Mouse (Mus musculus) olfactory bulb, adult 2 months (tissue): ENCODE data around the gene Rsbn1l. TPM values are rescaled to one million over a fixed set of nuclear protein-coding genes. Genes with fewer than 3 reads are reported as not detected.
"Not testable (repeated sequence)": the region's sequence is repeated elsewhere in the genome, so short reads cannot be mapped to it uniquely, and the experiment has no call there.

ENCODE experiments used
- H3K27ac ChIP-seq: fragments of 200-500 bp; 2 replicates; pipeline ENCODE4 v1.5.1; 2012; ENCODE audit warnings: low read depth, low read length; ENCODE audit not compliant: insufficient read depth
- H3K4me1 ChIP-seq: fragments of 200-500 bp; 2 replicates; pipeline ENCODE4 v1.6.1; 2012; ENCODE audit warnings: low read length; ENCODE audit not compliant: control insufficient read depth, insufficient read depth
- H3K4me3 ChIP-seq: fragments of 200-500 bp; 2 replicates; pipeline ENCODE4 v1.5.1; 2012; ENCODE audit warnings: mild to moderate bottlenecking, low read depth, low read length, moderate library complexity; ENCODE audit not compliant: insufficient read depth
- CTCF ChIP-seq: fragments of 200-500 bp; IDR thresholded peaks from 2 replicates; pipeline ENCODE4 v1.5.1; 2012; ENCODE audit warnings: low read depth, mild to moderate bottlenecking, low read length, moderate library complexity; ENCODE audit not compliant: insufficient read depth
- POLR2A ChIP-seq: fragments of 200-500 bp; IDR thresholded peaks from 2 replicates; pipeline ENCODE4 v1.6.1; 2012; ENCODE audit warnings: mild to moderate bottlenecking, low read depth, low read length, moderate library complexity; ENCODE audit not compliant: insufficient read depth
- WGBS: fragments of 180-500 bp; shearing (Covaris S2); methylation state at CpG from one replicate; pipeline ENCODE4 v1.1.7; 2018; 5-methylcytosine and 5-hydroxymethylcytosine counted together
- polyA plus RNA-seq: library from polyadenylated mRNA; stranded (reverse); fragments of >200 nt; gene quantifications from 2 replicates; pipeline ENCODE4 v1.2.4, GENCODE M21; 2012; ENCODE audit warnings: low replicate concordance; ENCODE audit not compliant: missing spikeins, insufficient read depth, insufficient read length

The Rsbn1l gene
- polyA plus RNA-seq, 1 experiment = not detected

DNA sequence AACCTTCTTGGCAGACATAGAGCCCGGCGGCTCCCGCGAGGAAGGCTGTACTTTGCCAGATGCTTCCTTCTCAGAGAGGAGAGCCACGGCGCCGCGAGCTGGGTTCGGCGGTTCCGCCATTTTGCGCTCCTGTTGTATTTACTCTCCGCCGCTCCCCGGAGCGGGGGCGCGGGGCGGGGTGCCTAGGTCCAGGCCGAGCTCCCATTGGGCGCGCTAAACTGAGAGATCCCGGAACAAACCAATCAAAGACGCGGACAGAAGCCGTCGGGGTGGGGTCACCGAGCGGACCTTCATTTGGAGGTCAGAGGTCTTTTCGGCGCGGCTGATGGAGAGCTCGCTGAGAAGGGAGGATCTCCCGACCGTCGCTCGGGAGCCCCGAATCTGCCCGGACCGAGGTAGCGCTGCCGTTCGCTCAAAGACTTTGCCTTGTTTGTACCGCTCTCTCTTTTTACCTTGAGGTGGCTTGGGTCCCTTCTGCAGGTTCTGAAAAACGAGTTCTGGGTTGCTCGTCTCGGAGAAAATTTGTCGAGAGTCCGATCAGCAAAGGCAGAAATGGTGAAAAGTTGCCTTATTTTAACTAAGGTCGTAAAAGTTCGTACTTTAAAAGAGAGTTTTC, 4.4 kb downstream of the Rsbn1l start:
- WGBS = under 1% methylated on average over 51 of the region's 51 CpGs
- TF ChIP-seq CTCF (no peak), POLR2A (peak; percentile 95)
- H3K4me3 ChIP-seq = peak overlapping the region; percentile 85
- H3K4me1 ChIP-seq = 0 out of 2 replicates have a peak, but pooled peaks cover 2% of the 10 kb centered on the region
- H3K27ac ChIP-seq = peak overlapping the region; percentile 97

DNA sequence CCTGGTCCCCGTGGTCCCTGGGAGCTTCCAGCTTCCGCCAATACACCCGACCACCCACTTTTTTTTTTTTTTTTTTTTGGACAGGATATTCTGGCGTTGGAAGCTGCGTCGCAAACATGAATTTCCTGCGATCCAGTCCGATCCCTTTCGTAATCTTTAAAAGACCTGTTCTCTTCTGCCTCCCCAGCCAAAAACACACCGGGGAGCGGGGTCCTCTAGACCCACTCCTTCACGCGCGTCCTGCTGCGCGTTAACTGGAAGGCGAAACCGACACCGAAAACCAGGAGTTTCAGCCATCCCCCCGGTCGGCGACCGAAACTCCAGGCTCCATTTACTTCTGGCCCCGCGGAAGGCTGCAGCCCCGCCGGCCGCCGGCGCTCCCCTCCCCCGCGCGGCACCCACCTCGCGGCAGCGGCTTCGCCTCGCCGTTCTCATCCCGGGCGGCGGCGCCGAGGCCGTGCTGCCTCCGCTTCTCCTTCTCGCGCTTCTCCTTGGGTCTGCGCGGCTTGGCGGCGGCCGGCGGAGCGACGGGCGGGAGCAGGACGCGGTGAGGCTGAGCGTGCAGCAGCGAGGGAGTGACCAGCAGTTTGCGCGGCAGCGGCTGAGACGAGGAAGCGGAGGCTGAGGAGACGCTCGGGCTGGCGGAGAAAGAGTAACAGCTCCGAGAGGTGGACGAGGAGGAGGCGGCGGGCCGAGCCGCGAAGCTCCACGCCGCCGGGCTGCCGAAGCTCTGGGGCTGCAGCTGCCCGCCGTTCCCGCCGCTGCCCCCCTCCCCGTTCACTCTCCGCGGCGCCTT, 5.1 kb downstream of the Rsbn1l start:
- Histone ChIP-seq H3K4me3 (peak overlapping the region; percentile 85), H3K27ac (peak overlapping the region; percentile 97), H3K4me1 (0 out of 2 replicates have a peak, but pooled peaks cover 2% of the 10 kb centered on the region)
- TF ChIP-seq CTCF (no peak), POLR2A (0 out of 2 replicates have a peak, but pooled peaks have one; percentile 35)
- WGBS = 1% methylated on average over 88 of the region's 88 CpGs

DNA sequence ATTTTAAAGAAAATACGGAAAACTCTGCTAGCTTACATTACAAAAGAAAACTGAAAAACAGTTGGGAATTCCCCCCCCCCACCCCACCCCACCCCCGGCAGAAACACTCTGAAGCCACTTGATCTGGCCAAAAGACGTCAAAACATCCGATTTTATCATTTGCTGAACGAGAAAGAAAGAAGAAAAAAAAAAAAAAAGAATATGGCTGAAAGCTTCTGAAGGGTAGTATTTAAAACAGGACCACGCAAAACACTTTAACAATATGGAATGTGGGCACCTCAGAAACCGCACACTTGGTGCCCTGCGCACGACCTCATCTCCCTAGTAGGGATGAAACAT, 5.7 kb downstream of the Rsbn1l start:
- peak overlapping the region; percentile 85 for H3K4me3 ChIP-seq
- H3K4me1 ChIP-seq = 0 out of 2 replicates have a peak, but pooled peaks cover 2% of the 10 kb centered on the region
- TF ChIP-seq POLR2A = no peak
- TF ChIP-seq CTCF = no peak
- WGBS = 2% methylated on average over 9 of the region's 9 CpGs
- H3K27ac ChIP-seq = peak overlapping the region; percentile 97

DNA sequence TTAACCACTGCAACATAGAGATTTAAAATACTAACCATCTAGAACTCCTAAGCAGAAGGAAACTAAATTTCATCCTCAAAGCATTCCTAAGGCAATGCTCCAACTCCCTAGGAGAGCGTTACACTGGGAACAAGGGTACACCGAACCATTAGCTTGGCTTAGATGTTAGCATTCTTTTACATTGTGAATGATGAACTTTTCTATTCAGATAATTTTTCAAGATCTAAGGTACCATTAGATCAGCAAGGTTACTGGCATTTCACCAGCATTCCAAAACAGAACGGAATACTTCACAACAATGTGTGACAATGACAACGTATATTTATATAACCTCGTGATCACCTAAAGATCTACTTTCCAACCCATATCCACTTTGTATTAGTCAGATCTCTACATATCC, 6.1 kb downstream of the Rsbn1l start:
- Histone ChIP-seq H3K4me3 (no peak overlapping the region), H3K27ac (no peak overlapping the region), H3K4me1 (peaks cover 5% of the 10 kb centered on the region; the same call in 1 of the 2 replicates)
- under 1% methylated on average over 5 of the region's 5 CpGs for WGBS
- TF ChIP-seq POLR2A (no peak), CTCF (no peak)

DNA sequence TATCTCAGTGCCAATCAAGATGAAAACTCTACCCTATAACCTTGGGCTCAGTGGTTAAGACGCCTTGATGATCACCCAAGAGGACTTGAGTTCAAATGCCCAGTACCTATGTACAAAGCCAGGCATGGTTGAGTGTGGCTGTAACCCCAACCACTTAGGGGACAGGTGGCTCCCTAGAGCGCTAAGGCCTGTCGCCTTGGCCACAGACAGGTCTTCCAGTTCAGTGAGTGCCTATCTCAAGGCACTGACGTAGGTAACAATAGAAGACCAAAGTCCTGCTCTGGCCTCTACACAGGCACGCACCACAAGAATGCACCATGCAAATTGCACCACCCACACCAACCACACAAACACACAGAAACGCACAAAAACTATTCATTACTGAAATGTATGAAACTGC, 9.3 kb downstream of the Rsbn1l start:
- Histone ChIP-seq H3K4me3 (no peak overlapping the region), H3K27ac (no peak overlapping the region), H3K4me1 (peaks cover 7% of the 10 kb centered on the region; the same call in 1 of the 2 replicates)
- TF ChIP-seq CTCF = no peak
- TF ChIP-seq POLR2A = no peak
- WGBS = 88% methylated on average over 6 of the region's 6 CpGs

DNA sequence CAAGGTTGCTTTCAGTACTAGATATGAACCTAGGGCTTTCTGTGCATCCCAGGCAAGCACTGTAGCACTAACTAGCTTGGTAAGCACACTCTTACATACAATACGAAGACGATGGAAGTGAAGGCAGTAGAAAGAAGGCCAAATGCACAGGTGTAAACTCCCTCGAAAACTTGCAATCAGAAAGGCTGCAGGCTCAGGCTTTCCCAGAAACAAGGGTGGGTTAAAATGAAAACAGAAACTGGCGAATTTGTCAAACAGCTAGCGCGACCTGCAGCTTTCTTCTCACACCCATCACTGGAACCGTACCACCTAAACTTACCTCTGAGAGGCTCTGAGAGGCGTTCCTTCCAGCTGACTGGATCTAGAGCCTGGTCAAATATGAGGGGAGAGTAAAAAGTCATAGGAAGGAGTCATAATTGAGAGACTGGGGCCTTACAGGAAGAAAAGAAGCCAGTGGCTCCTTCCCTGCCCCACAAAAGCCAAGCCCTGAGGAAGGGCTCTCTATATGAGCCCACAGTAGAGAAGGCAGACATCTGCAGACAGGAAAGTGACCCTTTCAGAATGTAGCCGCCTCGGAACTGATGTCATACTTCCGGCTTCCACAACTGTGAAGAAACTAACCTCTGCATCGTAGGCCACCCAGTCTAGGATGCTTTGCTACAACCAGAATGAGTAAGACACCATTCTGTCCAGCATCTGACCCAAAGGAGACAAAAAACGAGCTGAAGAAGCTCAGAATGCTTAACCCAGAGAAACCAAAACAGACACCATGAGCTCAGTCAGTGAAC, 11.0 kb downstream of the Rsbn1l start:
- Histone ChIP-seq H3K27ac (no peak overlapping the region), H3K4me1 (peaks cover 15% of the 10 kb centered on the region), H3K4me3 (no peak overlapping the region)
- 62% methylated on average over 13 of the region's 13 CpGs for WGBS
- TF ChIP-seq POLR2A = no peak
- TF ChIP-seq CTCF = no peak

DNA sequence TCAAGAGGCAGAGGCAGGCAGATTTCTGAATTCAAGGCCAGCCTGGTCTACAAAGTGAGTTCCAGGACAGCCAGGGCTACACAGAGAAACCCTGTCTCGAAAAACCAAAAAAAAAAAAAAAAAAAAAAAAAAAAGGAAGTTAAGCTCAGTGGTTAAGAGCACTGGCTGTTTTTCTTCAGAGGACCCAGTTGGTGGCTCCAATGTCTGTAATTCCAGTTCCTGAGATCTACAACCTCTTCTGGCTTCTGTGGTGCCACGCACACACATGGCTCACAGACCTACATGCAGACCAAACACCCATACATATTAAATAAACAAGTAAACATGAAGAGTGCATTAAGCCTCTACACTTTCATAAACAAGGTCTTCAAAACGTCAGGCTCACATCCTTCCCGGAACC, 12.4 kb downstream of the Rsbn1l start:
- 88% methylated on average over 3 of the region's 4 CpGs for WGBS
- H3K27ac ChIP-seq, H3K4me3 ChIP-seq: not testable (repeated sequence)
- H3K4me1 ChIP-seq = peaks cover 15% of the 10 kb centered on the region

DNA sequence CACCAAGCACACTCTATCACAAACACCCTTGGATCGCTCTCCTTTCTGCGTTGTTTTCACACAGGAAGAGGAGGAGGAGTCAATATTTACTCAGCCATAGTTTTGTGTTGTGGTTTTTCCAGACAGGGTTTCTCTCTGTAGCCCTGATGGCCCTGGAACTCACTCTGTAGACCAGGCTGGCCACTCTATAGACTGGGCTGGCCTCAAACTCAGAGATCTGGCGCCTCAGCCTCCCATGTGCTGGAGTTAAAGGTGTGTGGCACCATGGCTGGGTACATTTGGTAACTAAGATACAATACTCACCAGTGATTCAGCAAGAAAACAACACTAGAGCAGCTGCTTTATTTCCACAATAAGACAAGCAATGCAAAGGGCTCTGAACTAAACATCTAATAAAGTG, 13.7 kb downstream of the Rsbn1l start:
- no peak for TF ChIP-seq CTCF
- TF ChIP-seq POLR2A = no peak
- 93% methylated on average over 3 of the region's 3 CpGs for WGBS
- Histone ChIP-seq H3K27ac (no peak overlapping the region), H3K4me1 (peaks cover 19% of the 10 kb centered on the region), H3K4me3 (no peak overlapping the region)

DNA sequence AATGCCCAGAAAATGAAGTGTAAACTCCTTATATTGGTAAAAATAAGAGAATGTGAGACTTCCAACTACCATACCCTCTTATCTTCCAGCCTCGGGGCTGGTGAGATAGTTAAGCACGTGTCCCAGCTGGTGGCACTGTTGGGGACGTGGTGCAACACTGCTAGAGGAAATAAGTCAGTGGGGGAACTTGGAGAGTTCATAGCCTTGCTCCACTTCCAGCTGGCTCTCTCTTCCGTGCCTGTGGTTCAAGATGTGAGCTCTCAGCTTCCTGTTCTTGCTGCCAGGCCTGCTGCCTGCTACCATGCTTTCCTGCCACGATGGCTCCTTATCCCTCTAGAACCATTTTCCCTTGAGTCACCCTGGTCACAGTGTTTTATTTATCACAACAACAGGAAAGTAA, 15.0 kb downstream of the Rsbn1l start:
- Histone ChIP-seq H3K4me1 (peaks cover 17% of the 10 kb centered on the region), H3K4me3 (no peak overlapping the region), H3K27ac (no peak overlapping the region)
- 45% methylated on average over 5 of the region's 5 CpGs for WGBS
- TF ChIP-seq CTCF (no peak), POLR2A (no peak)
